Mouse (Mus musculus): Measurements from ENCODE around the gene Adora2a.
"Not testable (repeated sequence)": the region's sequence is repeated elsewhere in the genome, so short reads cannot be mapped to it uniquely, and the experiment has no call there.

Adora2a gene

GRCm38 (mm10) chr10:75316872-75316907, at the start of gene Adora2a:
Gene Adora2a (plus strand): TSS chr10:75316877.
- no peak for DNase-seq (ENCODE audit: low spot score)

GRCm38 (mm10) chr10:75273020-75273419, 43.7 kb upstream of the Adora2a start:
- DNase-seq (ENCODE audit: low spot score): no peak

GRCm38 (mm10) chr10:75276427-75277013, 40.2 kb upstream of the Adora2a start:
- DNase-seq (ENCODE audit: low spot score): no peak

DNA sequence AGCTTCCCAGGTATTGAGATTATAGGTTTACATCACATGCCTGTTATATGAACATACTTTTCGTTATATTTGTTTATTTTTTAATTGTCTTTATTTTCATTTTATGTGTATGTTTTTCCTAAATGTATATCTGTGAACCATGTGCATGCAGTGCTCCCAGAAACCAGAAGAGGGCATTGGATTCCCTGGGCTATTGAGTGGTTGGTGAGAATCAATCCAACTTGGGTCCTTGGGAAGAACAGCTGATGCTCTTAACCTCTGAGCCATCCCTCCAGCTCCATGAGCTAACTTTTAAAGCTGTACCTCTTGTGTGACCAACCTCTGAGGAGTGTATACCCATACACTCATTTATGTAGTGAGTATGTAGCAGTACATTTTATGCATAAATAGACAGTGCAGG, 39.2 kb upstream of the Adora2a start:
- no peak for DNase-seq (ENCODE audit: low spot score)

DNA sequence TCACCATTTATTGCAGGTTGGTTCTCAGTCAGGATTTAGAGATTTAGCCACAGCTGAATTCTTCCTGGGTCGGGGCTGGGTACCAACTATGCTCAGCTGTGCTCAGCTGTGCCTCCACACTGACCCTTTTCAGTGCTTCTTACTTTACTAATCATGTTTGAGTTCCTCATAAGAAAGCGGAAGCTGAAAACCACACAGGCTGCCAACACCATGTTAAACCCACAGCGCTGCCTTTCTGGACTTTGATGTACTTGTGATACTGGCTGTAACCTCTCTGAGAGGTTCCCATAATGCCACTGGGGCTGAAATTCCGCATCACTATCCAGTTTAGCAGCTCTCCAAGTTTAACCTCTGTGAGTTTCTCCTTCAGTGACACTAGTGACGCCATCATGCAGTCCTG, 34.0 kb upstream of the Adora2a start:
- no peak for DNase-seq (ENCODE audit: low spot score)

GRCm38 (mm10) chr10:75283821-75284220, 32.9 kb upstream of the Adora2a start:
- no peak for DNase-seq (ENCODE audit: low spot score)

GRCm38 (mm10) chr10:75288579-75288978, 28.1 kb upstream of the Adora2a start:
- DNase-seq (ENCODE audit: low spot score): no peak

DNA sequence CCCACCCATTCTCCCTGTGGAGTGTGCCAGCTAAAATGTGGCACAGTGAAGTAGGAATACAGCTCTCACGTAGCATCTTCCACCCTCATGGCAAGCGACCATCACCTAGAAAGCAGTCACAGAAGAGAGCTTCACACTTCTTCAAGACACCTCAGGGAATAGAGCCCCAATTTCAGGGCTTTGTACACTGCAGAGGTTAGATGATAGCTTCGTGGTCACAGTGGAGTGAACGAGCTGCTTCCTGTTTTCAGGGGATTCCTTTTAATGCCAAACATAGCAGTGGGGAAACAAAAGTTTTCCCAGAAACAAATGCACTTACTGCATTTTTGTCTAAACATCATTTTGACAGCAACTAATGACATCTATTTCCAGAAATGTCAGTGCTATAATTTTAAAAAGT, 27.3 kb upstream of the Adora2a start:
- no peak for DNase-seq (ENCODE audit: low spot score)

DNA sequence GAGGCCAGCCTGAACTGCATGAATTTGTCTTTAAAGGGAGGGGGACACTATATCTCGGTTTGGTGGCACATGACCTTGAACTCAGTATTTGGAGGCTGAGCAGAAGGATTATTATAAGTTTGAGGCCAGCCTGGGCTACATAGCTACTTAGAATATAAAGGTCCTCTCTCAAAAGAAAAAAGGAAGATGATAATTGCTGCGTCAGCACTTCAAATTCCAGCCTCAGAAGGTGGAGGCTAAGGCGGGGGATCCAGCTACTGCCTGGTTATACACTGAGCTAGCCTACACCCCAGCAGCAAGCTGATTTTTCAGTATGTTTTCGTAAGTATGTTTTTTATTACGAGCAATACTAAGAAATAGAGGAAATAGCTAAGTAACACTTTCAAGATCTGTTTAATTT, 26.0 kb upstream of the Adora2a start:
- DNase-seq (ENCODE audit: low spot score): no peak

DNA sequence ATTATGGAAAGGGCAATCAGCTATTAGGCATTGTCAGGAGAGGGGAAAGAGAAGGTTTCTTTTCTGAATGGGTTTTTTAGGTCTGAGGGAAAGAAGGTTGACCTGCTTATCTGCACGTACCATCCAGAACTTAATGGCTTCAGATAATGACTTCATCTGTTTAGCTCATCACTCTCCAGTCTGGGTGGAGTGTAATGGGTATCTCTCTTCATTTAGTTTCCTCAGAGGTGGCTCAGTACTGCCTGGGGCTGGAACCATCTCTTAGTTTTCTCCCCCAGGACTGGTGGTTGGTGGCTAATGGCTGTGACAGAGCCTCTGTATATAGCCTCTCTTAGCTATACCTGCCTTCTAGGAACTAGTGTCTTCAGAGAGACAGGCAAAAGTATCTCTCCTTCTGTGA, 25.3 kb upstream of the Adora2a start:
- no peak for DNase-seq (ENCODE audit: low spot score)

GRCm38 (mm10) chr10:75292206-75292605, 24.5 kb upstream of the Adora2a start:
- DNase-seq (ENCODE audit: low spot score): not testable (repeated sequence)

- DNase-seq (ENCODE audit: low spot score): peak; percentile 11
Measured at GRCm38 (mm10) chr10:75293288-75293687, 23.4 kb upstream of the Adora2a start.

DNA sequence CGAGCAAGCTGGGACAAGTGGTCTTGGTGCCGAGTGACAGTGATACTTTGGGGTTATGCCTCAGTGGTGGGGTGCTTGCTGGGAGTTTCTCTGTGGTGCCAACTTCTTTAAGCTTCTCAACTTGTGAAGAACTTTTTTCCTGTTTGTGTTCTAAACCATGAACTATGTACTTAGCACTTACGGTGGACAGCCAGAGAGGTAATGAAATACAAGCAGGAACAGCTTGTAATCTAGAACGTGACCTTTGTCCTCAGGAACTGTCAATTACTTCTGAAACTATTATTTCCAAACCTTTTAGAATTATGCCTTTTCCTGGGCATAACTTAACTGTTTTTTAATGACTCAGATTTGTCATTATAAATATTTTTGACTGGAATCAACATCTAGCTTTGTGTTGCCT, 22.3 kb upstream of the Adora2a start:
- peak; percentile 8 for DNase-seq (ENCODE audit: low spot score)

DNA sequence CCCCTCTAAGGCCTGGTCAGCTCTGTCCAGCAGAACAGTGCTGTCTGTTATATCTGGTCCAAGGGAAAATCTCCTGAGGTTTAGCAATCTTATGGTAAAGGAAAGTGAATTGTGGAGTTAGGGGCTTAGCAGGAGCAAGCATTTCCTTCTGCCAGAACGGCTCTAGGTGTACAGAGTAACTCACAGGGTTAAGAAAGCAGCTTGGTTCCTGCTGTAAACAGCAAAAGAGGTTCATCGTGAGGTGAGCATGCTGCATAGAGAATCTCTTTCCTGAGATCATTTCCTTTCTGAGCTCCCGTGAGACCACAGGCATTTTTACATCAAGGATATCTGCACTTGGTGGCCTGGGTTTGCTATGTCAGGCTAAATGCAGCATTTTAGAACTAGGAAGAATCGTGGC, 21.8 kb upstream of the Adora2a start:
- DNase-seq (ENCODE audit: low spot score): no peak

- DNase-seq (ENCODE audit: low spot score): peak; percentile 12
Measured at GRCm38 (mm10) chr10:75298608-75299007, 18.1 kb upstream of the Adora2a start.

DNA sequence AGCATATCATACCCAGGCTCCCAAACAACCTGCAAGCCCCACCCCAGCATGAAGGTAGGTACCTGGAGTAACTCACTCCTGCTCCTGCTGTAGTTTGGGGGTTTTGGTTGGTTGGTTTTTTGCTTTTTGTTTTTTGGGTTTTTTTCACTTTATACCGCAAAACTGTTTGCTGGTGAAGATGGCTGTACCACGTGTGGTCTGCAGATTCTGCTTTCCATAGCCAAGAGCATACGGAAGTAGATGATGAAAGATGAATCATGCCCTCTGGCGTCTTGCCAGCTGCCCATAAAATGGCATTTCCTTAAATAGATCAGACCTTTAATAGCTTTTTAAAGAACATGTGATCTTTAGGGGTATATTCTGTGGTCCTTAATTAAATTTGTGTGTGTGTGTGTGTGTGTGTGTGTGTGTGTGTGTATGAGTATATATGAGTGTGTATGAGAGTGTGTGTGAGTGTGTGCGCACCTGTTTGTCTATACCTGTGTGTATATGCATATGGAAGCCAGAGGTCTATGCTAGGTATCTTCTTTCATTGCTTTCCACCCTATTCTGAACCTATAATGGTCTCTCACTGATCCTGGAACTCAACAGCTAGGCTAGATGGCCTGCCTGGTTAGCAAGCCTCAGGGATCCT, 16.8 kb upstream of the Adora2a start:
- DNase-seq (ENCODE audit: low spot score): peak; percentile 61

GRCm38 (mm10) chr10:75301195-75301806, 15.4 kb upstream of the Adora2a start:
- DNase-seq (ENCODE audit: low spot score): no peak

GRCm38 (mm10) chr10:75301937-75302336, 14.7 kb upstream of the Adora2a start:
- DNase-seq (ENCODE audit: low spot score): no peak

GRCm38 (mm10) chr10:75302536-75302935, 14.1 kb upstream of the Adora2a start:
- no peak for DNase-seq (ENCODE audit: low spot score)

GRCm38 (mm10) chr10:75303324-75304048, 13.2 kb upstream of the Adora2a start:
- no peak for DNase-seq (ENCODE audit: low spot score)

GRCm38 (mm10) chr10:75304049-75304405, 12.7 kb upstream of the Adora2a start:
- DNase-seq (ENCODE audit: low spot score): no peak

GRCm38 (mm10) chr10:75304413-75304812, 12.3 kb upstream of the Adora2a start:
- no peak for DNase-seq (ENCODE audit: low spot score)

DNA sequence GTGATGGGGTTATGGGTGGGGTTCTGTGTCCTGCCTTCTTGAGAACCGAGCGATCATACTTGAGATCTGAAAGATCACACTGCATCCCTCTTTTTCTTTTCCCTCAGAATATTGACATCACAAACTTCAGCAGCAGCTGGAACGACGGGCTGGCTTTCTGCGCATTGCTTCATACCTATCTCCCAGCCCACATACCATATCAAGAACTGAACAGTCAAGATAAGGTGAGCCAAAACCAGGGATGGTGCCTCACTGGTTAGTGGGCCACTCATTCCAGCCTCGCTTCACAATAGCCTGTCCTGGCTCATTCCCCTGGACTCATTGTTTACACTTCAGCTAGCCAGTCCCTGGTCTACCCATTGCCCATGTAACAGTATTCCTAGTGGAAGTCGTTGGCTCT, 9.5 kb upstream of the Adora2a start:
- no peak for DNase-seq (ENCODE audit: low spot score)

GRCm38 (mm10) chr10:75312361-75312760, 4.3 kb upstream of the Adora2a start:
- no peak for DNase-seq (ENCODE audit: low spot score)

All from testis, postnatal 10 days (tissue).